Mouse (Mus musculus) embryonic facial prominence, embryonic 14.5 days (tissue): ENCODE measurements around the gene Adam10. TPM values are rescaled to one million over a fixed set of nuclear protein-coding genes. Genes with fewer than 3 reads are reported as not detected.
A peak's percentile ranks its signal among the peaks of the same experiment; 100 is the strongest.

Experiments used
- ATAC-seq: fragments of 200-750 bp; cut with Nextera tagmentation; 2 replicates; pipeline ENCODE4 v1.8.0; 2017; ENCODE audit warnings: low read depth, moderate number of reproducible peaks, moderate TSS enrichment
- DNase-seq: peaks from one replicate; pipeline ENCODE4 v3.0.0-alpha.2; 2015; ENCODE audit warnings: low spot score
- H3K27ac ChIP-seq: fragments of 300-500 bp; sonication (generic); replicated peaks from 2 replicates; pipeline ENCODE4 v1.5.1; 2014; ENCODE audit warnings: low read depth, mild to moderate bottlenecking, low read length, moderate library complexity
- H3K27me3 ChIP-seq: fragments of 300-500 bp; sonication (generic); replicated peaks from 2 replicates; pipeline ENCODE4 v1.6.1; 2014; ENCODE audit warnings: low read length; ENCODE audit not compliant: control insufficient read depth, insufficient read depth
- H3K36me3 ChIP-seq: fragments of 300-500 bp; sonication (generic); 2 replicates; pipeline ENCODE4 v1.6.1; 2014; ENCODE audit warnings: low read length, mixed read lengths; ENCODE audit not compliant: control insufficient read depth, insufficient read depth
- H3K4me1 ChIP-seq: fragments of 300-500 bp; sonication (generic); 2 replicates; pipeline ENCODE4 v1.6.1; 2014; ENCODE audit warnings: antibody characterized with exemption, low read length; ENCODE audit not compliant: control insufficient read depth, insufficient read depth
- H3K4me2 ChIP-seq: fragments of 300-500 bp; sonication (generic); 2 replicates; pipeline ENCODE4 v1.6.1; 2014; ENCODE audit warnings: low read depth, mild to moderate bottlenecking, low read length, moderate library complexity, mixed read lengths
- H3K4me3 ChIP-seq: fragments of 300-500 bp; sonication (generic); 2 replicates; pipeline ENCODE4 v1.5.1; 2014; ENCODE audit warnings: low read depth, mild to moderate bottlenecking, low read length
- H3K9ac ChIP-seq: fragments of 300-500 bp; sonication (generic); 2 replicates; pipeline ENCODE4 v1.6.1; 2014; ENCODE audit warnings: low read depth, mild to moderate bottlenecking, low read length, moderate library complexity, mixed read lengths
- H3K9me3 ChIP-seq: fragments of 300-500 bp; sonication (generic); 2 replicates; pipeline ENCODE4 v1.6.1; 2016; ENCODE audit warnings: low read length; ENCODE audit not compliant: control insufficient read depth
- WGBS: fragments of 180-500 bp; shearing (Covaris S2); extraction: QIAGEN DNeasy Blood & Tissue Kit; methylation state at CpG from one replicate; pipeline ENCODE4 v1.1.7; 2014; 5-methylcytosine and 5-hydroxymethylcytosine counted together
- polyA plus RNA-seq: library from polyadenylated mRNA; unstranded; fragments of >200 nt; fragmentation: Nextera tagmentation; extraction: Ambion mirVana; gene quantifications from 2 replicates; pipeline ENCODE4 v1.2.1, GENCODE M21; 2014

Gene Adam10
- polyA plus RNA-seq, 1 experiment from 2014 or later, result 63.5 TPM

GRCm38 (mm10) chr9:70655764-70656129 is 23.1 kb upstream of the Adam10 start:
- H3K4me3 ChIP-seq, result peak overlapping the region; percentile 88
- no peak overlapping the region for H3K27ac ChIP-seq
- H3K4me1 ChIP-seq, result peaks cover 19% of the 10 kb centered on the region
- H3K36me3 ChIP-seq, result no peaks in the 10 kb centered on the region
- peak overlapping the region; percentile 90 for H3K9ac ChIP-seq
- no peak for ATAC-seq
- H3K27me3 ChIP-seq, result no peaks in the 10 kb centered on the region
- WGBS, result 31% methylated on average over 2 of the region's 2 CpGs
- no peaks in the 10 kb centered on the region for H3K9me3 ChIP-seq
- peak overlapping the region; percentile 88 for H3K4me2 ChIP-seq
- no peak for DNase-seq

- H3K27me3 ChIP-seq, result no peaks in the 10 kb centered on the region
- H3K4me3 ChIP-seq, result peak within 1 kb of the TSS; percentile 88
- peak within 1 kb of the TSS; percentile 95 for H3K27ac ChIP-seq
- peak within 1 kb of the TSS; percentile 90 for H3K9ac ChIP-seq
- WGBS, result 0% methylated on average over 26 of the region's 72 CpGs
- no peaks in the 10 kb centered on the region for H3K9me3 ChIP-seq
- H3K4me1 ChIP-seq, result peaks cover 19% of the 10 kb centered on the region
- ATAC-seq (peak; percentile 50), DNase-seq (peak; percentile 64)
- no peaks in the 10 kb centered on the region for H3K36me3 ChIP-seq
- peak within 1 kb of the TSS; percentile 88 for H3K4me2 ChIP-seq
Measured at GRCm38 (mm10) chr9:70656130-70657007, 22.4 kb upstream of the Adam10 start, which contains the start of gene Gm10642. TSS of gene Gm10642 (plus strand) at chr9:70656251.

- Histone ChIP-seq H3K9ac (peak within 1 kb of the TSS; percentile 90), H3K36me3 (no peaks in the 10 kb centered on the region), H3K4me2 (peak within 1 kb of the TSS; percentile 88), H3K27ac (peak within 1 kb of the TSS; percentile 95), H3K4me1 (peaks cover 19% of the 10 kb centered on the region), H3K9me3 (no peaks in the 10 kb centered on the region), H3K27me3 (no peaks in the 10 kb centered on the region), H3K4me3 (peak within 1 kb of the TSS; percentile 88)
- ATAC-seq (peak; percentile 97), DNase-seq (peak; percentile 98)
- 2% methylated on average over 48 of the region's 67 CpGs for WGBS
Measured at GRCm38 (mm10) chr9:70657013-70657967, 21.5 kb upstream of the Adam10 start, which contains the start of gene Mindy2. TSS of gene Mindy2 (minus strand) at chr9:70657174.

- Histone ChIP-seq H3K4me3 (no peak overlapping the region), H3K4me1 (peaks cover 16% of the 10 kb centered on the region), H3K27ac (no peak overlapping the region), H3K27me3 (no peaks in the 10 kb centered on the region), H3K9ac (no peak overlapping the region), H3K9me3 (no peaks in the 10 kb centered on the region), H3K36me3 (no peaks in the 10 kb centered on the region), H3K4me2 (no peak overlapping the region)
- 58% methylated on average over 2 of the region's 2 CpGs for WGBS
- DNase-seq, result no peak
- ATAC-seq, result no peak
Measured at GRCm38 (mm10) chr9:70658266-70658665, 20.5 kb upstream of the Adam10 start.

GRCm38 (mm10) chr9:70664847-70665246 is 13.9 kb upstream of the Adam10 start:
- ATAC-seq (no peak), DNase-seq (no peak)
- no peaks in the 10 kb centered on the region for H3K4me1 ChIP-seq
- no peak overlapping the region for H3K4me3 ChIP-seq
- no peaks in the 10 kb centered on the region for H3K36me3 ChIP-seq
- H3K27ac ChIP-seq, result no peak overlapping the region
- no peak overlapping the region for H3K4me2 ChIP-seq
- no peak overlapping the region for H3K9ac ChIP-seq
- H3K9me3 ChIP-seq, result peaks cover 4% of the 10 kb centered on the region
- 77% methylated on average over 4 of the region's 4 CpGs for WGBS
- no peaks in the 10 kb centered on the region for H3K27me3 ChIP-seq

GRCm38 (mm10) chr9:70665372-70666145 is 13.2 kb upstream of the Adam10 start:
- H3K4me2 ChIP-seq, result no peak overlapping the region
- WGBS, result 70% methylated on average over 16 of the region's 16 CpGs
- DNase-seq (no peak), ATAC-seq (no peak)
- H3K4me1 ChIP-seq, result no peaks in the 10 kb centered on the region
- H3K9me3 ChIP-seq, result peaks cover 4% of the 10 kb centered on the region
- H3K4me3 ChIP-seq, result no peak overlapping the region
- no peaks in the 10 kb centered on the region for H3K27me3 ChIP-seq
- no peak overlapping the region for H3K9ac ChIP-seq
- no peaks in the 10 kb centered on the region for H3K36me3 ChIP-seq
- H3K27ac ChIP-seq, result no peak overlapping the region

- no peak for ATAC-seq
- H3K27ac ChIP-seq, result no peak overlapping the region
- peaks cover 4% of the 10 kb centered on the region for H3K9me3 ChIP-seq
- no peak overlapping the region for H3K4me2 ChIP-seq
- no peak overlapping the region for H3K9ac ChIP-seq
- no peaks in the 10 kb centered on the region for H3K36me3 ChIP-seq
- H3K27me3 ChIP-seq, result no peaks in the 10 kb centered on the region
- no peaks in the 10 kb centered on the region for H3K4me1 ChIP-seq
- no peak for DNase-seq
- 63% methylated on average over 7 of the region's 7 CpGs for WGBS
- no peak overlapping the region for H3K4me3 ChIP-seq
Measured at GRCm38 (mm10) chr9:70666811-70667210, 12.0 kb upstream of the Adam10 start.

GRCm38 (mm10) chr9:70668048-70668447 is 10.7 kb upstream of the Adam10 start:
- Histone ChIP-seq H3K36me3 (no peaks in the 10 kb centered on the region), H3K4me3 (no peak overlapping the region), H3K27me3 (no peaks in the 10 kb centered on the region), H3K9me3 (peaks cover 4% of the 10 kb centered on the region), H3K9ac (no peak overlapping the region), H3K4me2 (no peak overlapping the region), H3K27ac (no peak overlapping the region), H3K4me1 (peaks cover under 1% of the 10 kb centered on the region; the same call in 1 of the 2 replicates)
- no peak for ATAC-seq
- DNase-seq, result no peak
